Mouse (Mus musculus) ES-Bruce4 (cell line): ENCODE results near the gene Ndufaf8.

Experiments used
- CTCF ChIP-seq: IDR thresholded peaks from one replicate; pipeline ENCODE4 v1.8.1; 2011; ENCODE audit warnings: low read depth, low read length
- EP300 ChIP-seq: IDR thresholded peaks from 2 replicates; pipeline ENCODE4 v1.6.1; 2011; ENCODE audit warnings: low read depth, low read length; ENCODE audit not compliant: insufficient read depth
- POLR2A ChIP-seq: IDR thresholded peaks from one replicate; pipeline ENCODE4 v1.8.1; 2011; ENCODE audit warnings: low read length; ENCODE audit not compliant: insufficient read depth

DNA sequence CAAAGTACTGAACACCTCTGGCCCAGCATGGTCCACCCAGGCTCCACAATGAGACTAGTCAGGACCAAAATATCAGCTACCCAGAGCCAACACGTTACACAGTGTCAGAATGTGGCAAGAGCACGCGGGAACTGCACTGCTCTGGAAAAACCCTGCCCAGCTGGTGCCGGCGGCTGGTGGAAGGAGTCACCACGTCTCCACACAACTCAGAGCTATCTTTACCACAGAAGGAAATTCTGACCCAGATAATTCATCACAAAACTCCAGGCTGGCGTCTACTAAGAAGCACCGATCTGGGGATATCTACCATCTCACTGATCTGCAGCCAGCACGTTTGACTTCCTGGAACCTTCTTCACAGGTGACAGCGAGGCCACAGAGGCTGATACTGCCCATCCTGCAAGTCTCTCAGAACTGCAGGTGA lies 40.6 kb downstream of the Ndufaf8 start:
- TF ChIP-seq POLR2A = no peak
- TF ChIP-seq CTCF = no peak
- no peak for TF ChIP-seq EP300
